Mouse (Mus musculus): ENCODE data around the gene Ccdc181. TPM values are rescaled to one million over a fixed set of nuclear protein-coding genes. Genes with fewer than 3 reads are reported as not detected.

Ccdc181 gene
- polyA plus RNA-seq, 1 experiment from 2014 or later, result 3.2 TPM

- H3K4me3 ChIP-seq (replicated peaks), result no peak overlapping the region
- no peak for ATAC-seq (ENCODE audit: insufficient read depth)
- H3K9me3 ChIP-seq (replicated peaks), result no peaks in the 10 kb centered on the region
- H3K4me1 ChIP-seq (replicated peaks), result no peaks in the 10 kb centered on the region
- no peak overlapping the region for H3K9ac ChIP-seq
- no peak overlapping the region for H3K27ac ChIP-seq (replicated peaks)
- H3K36me3 ChIP-seq (replicated peaks), result peaks cover 16% of the 10 kb centered on the region
- WGBS (ENCODE audit: insufficient replicate concordance), result 50% methylated on average over 15 of the region's 15 CpGs
- no peak overlapping the region for H3K4me2 ChIP-seq
- no peaks in the 10 kb centered on the region for H3K27me3 ChIP-seq
Measured at GRCm38 (mm10) chr1:164287406-164287805, 12.0 kb downstream of the Ccdc181 start.

DNA sequence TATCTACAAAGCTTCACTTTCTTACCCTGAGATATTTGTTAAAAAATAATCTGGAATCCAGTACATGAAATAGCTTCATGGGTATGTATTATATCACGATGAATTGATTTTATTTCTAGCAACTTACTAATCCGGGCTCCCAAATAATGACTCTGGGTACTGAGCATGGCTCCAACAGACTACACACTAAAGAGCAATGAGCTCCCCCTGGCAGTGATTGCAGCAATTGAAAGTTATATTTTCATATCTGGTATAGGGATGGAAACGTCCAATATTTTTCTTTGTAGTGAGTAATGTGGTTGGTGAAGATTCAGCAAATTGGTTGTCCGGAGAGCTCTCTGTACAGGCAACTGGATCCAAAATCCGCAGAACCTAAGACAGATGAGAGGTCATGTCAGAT lies 16.7 kb downstream of the Ccdc181 start:
- Histone ChIP-seq H3K4me2 (no peak overlapping the region), H3K36me3 (replicated peaks) (peaks cover 46% of the 10 kb centered on the region), H3K27ac (replicated peaks) (no peak overlapping the region), H3K4me1 (replicated peaks) (no peaks in the 10 kb centered on the region), H3K9me3 (replicated peaks) (no peaks in the 10 kb centered on the region), H3K27me3 (no peaks in the 10 kb centered on the region), H3K9ac (no peak overlapping the region), H3K4me3 (replicated peaks) (no peak overlapping the region)
- no peak for ATAC-seq (ENCODE audit: insufficient read depth)
- WGBS (ENCODE audit: insufficient replicate concordance), result 78% methylated on average over 5 of the region's 5 CpGs

GRCm38 (mm10) chr1:164294071-164294470 lies 18.7 kb downstream of the Ccdc181 start:
- no peak overlapping the region for H3K9ac ChIP-seq
- H3K36me3 ChIP-seq (replicated peaks), result peaks cover 62% of the 10 kb centered on the region
- 79% methylated on average over 6 of the region's 6 CpGs for WGBS (ENCODE audit: insufficient replicate concordance)
- H3K9me3 ChIP-seq (replicated peaks), result no peaks in the 10 kb centered on the region
- no peak overlapping the region for H3K4me3 ChIP-seq (replicated peaks)
- no peak for ATAC-seq (ENCODE audit: insufficient read depth)
- H3K27ac ChIP-seq (replicated peaks), result no peak overlapping the region
- H3K4me2 ChIP-seq, result no peak overlapping the region
- H3K4me1 ChIP-seq (replicated peaks), result no peaks in the 10 kb centered on the region
- no peaks in the 10 kb centered on the region for H3K27me3 ChIP-seq

DNA sequence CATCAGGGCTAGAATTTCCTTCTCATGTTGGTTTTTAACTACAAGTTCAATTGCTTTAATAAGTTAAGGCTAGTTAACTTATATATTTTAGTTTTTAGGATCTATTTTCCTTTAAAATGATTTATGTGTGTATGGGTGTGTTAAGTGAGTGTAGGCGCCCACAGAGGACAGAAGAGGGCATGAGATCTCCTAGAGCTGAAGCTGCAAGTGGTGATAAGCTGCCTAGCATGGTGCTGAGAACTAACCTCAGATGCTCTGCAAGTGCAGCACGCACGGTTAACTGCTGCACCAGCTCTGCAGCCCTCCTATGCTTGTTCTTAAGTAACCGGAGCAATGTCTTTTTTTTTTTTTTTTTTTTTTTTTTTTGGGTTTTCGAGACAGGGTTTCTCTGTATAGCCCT lies 21.1 kb downstream of the Ccdc181 start:
- H3K27me3 ChIP-seq, result no peaks in the 10 kb centered on the region
- peaks cover 74% of the 10 kb centered on the region for H3K36me3 ChIP-seq (replicated peaks)
- no peaks in the 10 kb centered on the region for H3K4me1 ChIP-seq (replicated peaks)
- ATAC-seq (ENCODE audit: insufficient read depth), result no peak
- WGBS (ENCODE audit: insufficient replicate concordance), result 79% methylated on average over 4 of the region's 5 CpGs
- H3K27ac ChIP-seq (replicated peaks), result no peak overlapping the region
- H3K9me3 ChIP-seq (replicated peaks), result no peaks in the 10 kb centered on the region
- H3K4me2 ChIP-seq, result no peak overlapping the region
- no peak overlapping the region for H3K9ac ChIP-seq
- no peak overlapping the region for H3K4me3 ChIP-seq (replicated peaks)

DNA sequence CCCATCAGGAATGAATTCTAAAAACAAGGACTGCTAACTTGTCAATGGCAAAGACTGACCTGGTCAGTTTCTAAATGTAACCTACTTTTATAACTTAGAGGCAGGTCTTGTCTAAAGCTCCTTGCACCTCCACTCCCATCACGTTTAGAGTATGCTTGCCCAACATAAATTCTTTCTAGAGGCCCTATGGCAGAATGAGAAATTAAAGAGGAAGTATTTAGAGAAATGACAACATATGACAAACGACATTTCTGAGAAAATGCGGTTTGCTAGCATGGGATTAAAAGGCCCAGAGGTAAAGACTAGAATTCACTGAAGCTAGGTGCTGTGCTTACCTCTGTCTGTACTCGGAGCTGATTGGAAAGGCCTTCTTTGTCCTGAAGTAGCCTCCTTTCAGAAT lies 26.6 kb downstream of the Ccdc181 start:
- Histone ChIP-seq H3K27me3 (no peaks in the 10 kb centered on the region), H3K9ac (no peak overlapping the region), H3K36me3 (replicated peaks) (peaks cover 55% of the 10 kb centered on the region), H3K4me2 (no peak overlapping the region), H3K4me1 (replicated peaks) (peaks cover 15% of the 10 kb centered on the region), H3K4me3 (replicated peaks) (no peak overlapping the region), H3K27ac (replicated peaks) (no peak overlapping the region), H3K9me3 (replicated peaks) (no peaks in the 10 kb centered on the region)
- 62% methylated on average over 4 of the region's 4 CpGs for WGBS (ENCODE audit: insufficient replicate concordance)
- no peak for ATAC-seq (ENCODE audit: insufficient read depth)

GRCm38 (mm10) chr1:164303821-164304220 lies 28.4 kb downstream of the Ccdc181 start, which contains the start of gene Nme7:
Gene Nme7, plus strand, starts transcription at chr1:164304121.
- Histone ChIP-seq H3K27me3 (no peaks in the 10 kb centered on the region), H3K4me2 (no peak within 1 kb of the TSS), H3K4me3 (replicated peaks) (no peak within 1 kb of the TSS), H3K36me3 (replicated peaks) (peaks cover 41% of the 10 kb centered on the region), H3K27ac (replicated peaks) (no peak within 1 kb of the TSS), H3K9ac (no peak within 1 kb of the TSS), H3K4me1 (replicated peaks) (peaks cover 24% of the 10 kb centered on the region), H3K9me3 (replicated peaks) (no peaks in the 10 kb centered on the region)
- 90% methylated on average over 5 of the region's 5 CpGs for WGBS (ENCODE audit: insufficient replicate concordance)
- no peak for ATAC-seq (ENCODE audit: insufficient read depth)

DNA sequence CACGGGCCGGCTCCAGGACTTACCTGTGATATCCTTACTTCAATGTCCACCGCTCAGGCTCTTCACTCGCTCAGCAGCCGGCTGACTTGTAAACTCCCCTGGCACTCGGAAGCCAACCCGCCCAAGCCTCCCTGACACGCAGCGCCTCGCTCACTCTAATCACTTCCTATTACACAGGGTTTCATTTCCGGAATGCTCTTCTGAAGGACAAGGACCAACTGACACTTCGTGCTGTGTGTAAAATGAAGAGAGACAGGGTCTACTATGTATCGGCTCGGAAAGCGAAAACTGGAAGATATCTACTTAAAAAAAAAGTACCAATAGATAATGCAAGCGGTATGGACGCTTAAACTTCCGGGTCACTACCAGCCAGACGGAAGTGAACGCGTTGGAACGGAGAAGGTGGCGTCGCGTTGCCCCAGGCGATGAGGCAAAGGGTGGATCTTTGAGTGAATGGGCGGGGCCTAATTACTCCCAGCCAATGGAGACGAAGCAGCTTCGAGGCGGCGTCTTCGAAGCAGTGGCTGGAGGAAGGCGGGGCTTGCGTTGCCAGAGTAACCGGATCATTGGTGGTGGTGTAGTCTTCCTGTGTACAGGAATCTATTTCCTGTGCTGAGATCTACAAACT lies 31.9 kb downstream of the Ccdc181 start, which contains the start of gene Blzf1:
Gene Blzf1, minus strand, starts transcription at position 366 of the 628 bp plus-strand sequence.
- Histone ChIP-seq H3K9me3 (replicated peaks) (no peaks in the 10 kb centered on the region), H3K36me3 (replicated peaks) (peaks cover 10% of the 10 kb centered on the region), H3K27me3 (no peaks in the 10 kb centered on the region), H3K4me2 (peak within 1 kb of the TSS; percentile 89), H3K27ac (replicated peaks) (peak within 1 kb of the TSS; percentile 81), H3K4me1 (replicated peaks) (peaks cover 24% of the 10 kb centered on the region), H3K4me3 (replicated peaks) (peak within 1 kb of the TSS; percentile 82), H3K9ac (peak within 1 kb of the TSS; percentile 77)
- WGBS (ENCODE audit: insufficient replicate concordance), result under 1% methylated on average over 35 of the region's 35 CpGs
- ATAC-seq (ENCODE audit: insufficient read depth), result peak; percentile 99

GRCm38 (mm10) chr1:164307922-164308321 lies 32.5 kb downstream of the Ccdc181 start:
- H3K4me3 ChIP-seq (replicated peaks), result peak overlapping the region; percentile 82
- H3K4me1 ChIP-seq (replicated peaks), result peaks cover 24% of the 10 kb centered on the region
- peak overlapping the region; percentile 61 for H3K9ac ChIP-seq
- H3K27ac ChIP-seq (replicated peaks), result no peak overlapping the region; the same call in 1 of the 2 replicates
- ATAC-seq (ENCODE audit: insufficient read depth), result no peak
- 8% methylated on average over 10 of the region's 10 CpGs for WGBS (ENCODE audit: insufficient replicate concordance)
- peak overlapping the region; percentile 89 for H3K4me2 ChIP-seq
- H3K36me3 ChIP-seq (replicated peaks), result peaks cover 3% of the 10 kb centered on the region; the same call in 1 of the 2 replicates
- H3K27me3 ChIP-seq, result no peaks in the 10 kb centered on the region
- no peaks in the 10 kb centered on the region for H3K9me3 ChIP-seq (replicated peaks)

GRCm38 (mm10) chr1:164314085-164314484 lies 38.7 kb downstream of the Ccdc181 start:
- H3K4me3 ChIP-seq (replicated peaks), result no peak overlapping the region
- WGBS (ENCODE audit: insufficient replicate concordance), result 76% methylated on average over 5 of the region's 5 CpGs
- no peak for ATAC-seq (ENCODE audit: insufficient read depth)

GRCm38 (mm10) chr1:164315266-164315665 lies 39.9 kb downstream of the Ccdc181 start:
- Histone ChIP-seq H3K27me3 (no peaks in the 10 kb centered on the region), H3K4me1 (replicated peaks) (peaks cover 13% of the 10 kb centered on the region), H3K4me2 (no peak overlapping the region), H3K9ac (no peak overlapping the region), H3K4me3 (replicated peaks) (no peak overlapping the region), H3K36me3 (replicated peaks) (no peaks in the 10 kb centered on the region), H3K9me3 (replicated peaks) (no peaks in the 10 kb centered on the region), H3K27ac (replicated peaks) (no peak overlapping the region)
- no peak for ATAC-seq (ENCODE audit: insufficient read depth)
- WGBS (ENCODE audit: insufficient replicate concordance), result 58% methylated on average over 8 of the region's 8 CpGs

More at GRCm38 (mm10) chr1:164314085-164314484, 38.7 kb downstream of the Ccdc181 start:
- Histone ChIP-seq H3K27me3 (no peaks in the 10 kb centered on the region), H3K4me1 (replicated peaks) (peaks cover 6% of the 10 kb centered on the region; the same call in 1 of the 2 replicates), H3K27ac (replicated peaks) (no peak overlapping the region), H3K9ac (no peak overlapping the region), H3K36me3 (replicated peaks) (no peaks in the 10 kb centered on the region), H3K4me2 (no peak overlapping the region), H3K9me3 (replicated peaks) (no peaks in the 10 kb centered on the region)

GRCm38 (mm10) chr1:164316697-164317096 lies 41.3 kb downstream of the Ccdc181 start:
- no peak overlapping the region for H3K4me2 ChIP-seq
- H3K9me3 ChIP-seq (replicated peaks), result no peaks in the 10 kb centered on the region
- H3K27ac ChIP-seq (replicated peaks), result no peak overlapping the region
- H3K27me3 ChIP-seq, result no peaks in the 10 kb centered on the region
- no peak overlapping the region for H3K4me3 ChIP-seq (replicated peaks)
- H3K4me1 ChIP-seq (replicated peaks), result peaks cover 17% of the 10 kb centered on the region
- H3K36me3 ChIP-seq (replicated peaks), result no peaks in the 10 kb centered on the region
- ATAC-seq (ENCODE audit: insufficient read depth), result no peak
- no peak overlapping the region for H3K9ac ChIP-seq
- 18% methylated on average over 3 of the region's 3 CpGs for WGBS (ENCODE audit: insufficient replicate concordance)

GRCm38 (mm10) chr1:164317261-164317660 lies 41.9 kb downstream of the Ccdc181 start:
- Histone ChIP-seq H3K9me3 (replicated peaks) (no peaks in the 10 kb centered on the region), H3K9ac (no peak overlapping the region), H3K4me1 (replicated peaks) (peaks cover 17% of the 10 kb centered on the region), H3K4me2 (no peak overlapping the region), H3K27ac (replicated peaks) (no peak overlapping the region), H3K4me3 (replicated peaks) (no peak overlapping the region), H3K36me3 (replicated peaks) (no peaks in the 10 kb centered on the region), H3K27me3 (no peaks in the 10 kb centered on the region)
- ATAC-seq (ENCODE audit: insufficient read depth), result no peak
- 54% methylated on average over 9 of the region's 9 CpGs for WGBS (ENCODE audit: insufficient replicate concordance)

Measured in liver, embryonic 15.5 days (tissue).